Mouse (Mus musculus): ENCODE data around the gene Enthd1. TPM values are rescaled to one million over a fixed set of nuclear protein-coding genes. Genes with fewer than 3 reads are reported as not detected.

The Enthd1 gene
- polyA plus RNA-seq, 1 experiment from 2014 or later, result not detected

GRCm38 (mm10) chr15:80485601-80486000 lies 79.4 kb downstream of the Enthd1 start:
- no peak overlapping the region for H3K4me2 ChIP-seq (ENCODE audit: low read depth, low read length)
- H3K36me3 ChIP-seq (ENCODE audit: control insufficient read depth, insufficient read depth, low read length), result no peaks in the 10 kb centered on the region
- WGBS, result 100% methylated on average over 1 of the region's 1 CpGs
- H3K4me1 ChIP-seq (ENCODE audit: control insufficient read depth, insufficient read depth, low read length), result peaks cover 10% of the 10 kb centered on the region
- H3K9me3 ChIP-seq (ENCODE audit: control insufficient read depth, low read length), result no peaks in the 10 kb centered on the region
- H3K9ac ChIP-seq (replicated peaks; ENCODE audit: low read depth, low read length), result no peak overlapping the region
- H3K27me3 ChIP-seq (ENCODE audit: control insufficient read depth, insufficient read depth, low read length), result no peaks in the 10 kb centered on the region
- no peak overlapping the region for H3K4me3 ChIP-seq (ENCODE audit: low read depth, low read length)
- no peak for ATAC-seq (ENCODE audit: low read depth)
- no peak overlapping the region for H3K27ac ChIP-seq (ENCODE audit: low read depth, low read length)

GRCm38 (mm10) chr15:80483041-80483705 lies 81.8 kb downstream of the Enthd1 start:
- H3K4me3 ChIP-seq (ENCODE audit: low read depth, low read length), result no peak overlapping the region
- no peaks in the 10 kb centered on the region for H3K36me3 ChIP-seq (ENCODE audit: control insufficient read depth, insufficient read depth, low read length)
- no peaks in the 10 kb centered on the region for H3K9me3 ChIP-seq (ENCODE audit: control insufficient read depth, low read length)
- no peak overlapping the region for H3K9ac ChIP-seq (replicated peaks; ENCODE audit: low read depth, low read length)
- ATAC-seq (ENCODE audit: low read depth), result no peak
- no peak overlapping the region for H3K27ac ChIP-seq (ENCODE audit: low read depth, low read length)
- 63% methylated on average over 9 of the region's 9 CpGs for WGBS
- H3K4me2 ChIP-seq (ENCODE audit: low read depth, low read length), result no peak overlapping the region
- H3K4me1 ChIP-seq (ENCODE audit: control insufficient read depth, insufficient read depth, low read length), result peaks cover 10% of the 10 kb centered on the region
- H3K27me3 ChIP-seq (ENCODE audit: control insufficient read depth, insufficient read depth, low read length), result no peaks in the 10 kb centered on the region

- H3K36me3 ChIP-seq (ENCODE audit: control insufficient read depth, insufficient read depth, low read length), result no peaks in the 10 kb centered on the region
- ATAC-seq (ENCODE audit: low read depth), result no peak
Observed at GRCm38 (mm10) chr15:80482348-80482747, 82.6 kb downstream of the Enthd1 start.

GRCm38 (mm10) chr15:80474429-80475002 lies 90.4 kb downstream of the Enthd1 start:
- WGBS, result 78% methylated on average over 6 of the region's 6 CpGs

More at GRCm38 (mm10) chr15:80482348-80482747, 82.6 kb downstream of the Enthd1 start:
- Histone ChIP-seq H3K4me1 (ENCODE audit: control insufficient read depth, insufficient read depth, low read length) (peaks cover 10% of the 10 kb centered on the region), H3K4me2 (ENCODE audit: low read depth, low read length) (no peak overlapping the region), H3K9ac (replicated peaks; ENCODE audit: low read depth, low read length) (no peak overlapping the region), H3K27ac (ENCODE audit: low read depth, low read length) (no peak overlapping the region), H3K4me3 (ENCODE audit: low read depth, low read length) (no peak overlapping the region), H3K9me3 (ENCODE audit: control insufficient read depth, low read length) (no peaks in the 10 kb centered on the region), H3K27me3 (ENCODE audit: control insufficient read depth, insufficient read depth, low read length) (no peaks in the 10 kb centered on the region)
- 79% methylated on average over 8 of the region's 8 CpGs for WGBS

GRCm38 (mm10) chr15:80467876-80468275 lies 97.1 kb downstream of the Enthd1 start:
- H3K4me3 ChIP-seq (ENCODE audit: low read depth, low read length), result no peak overlapping the region
- no peaks in the 10 kb centered on the region for H3K27me3 ChIP-seq (ENCODE audit: control insufficient read depth, insufficient read depth, low read length)
- 84% methylated on average over 4 of the region's 4 CpGs for WGBS
- no peaks in the 10 kb centered on the region for H3K4me1 ChIP-seq (ENCODE audit: control insufficient read depth, insufficient read depth, low read length)
- ATAC-seq (ENCODE audit: low read depth), result no peak
- H3K4me2 ChIP-seq (ENCODE audit: low read depth, low read length), result no peak overlapping the region
- no peak overlapping the region for H3K27ac ChIP-seq (ENCODE audit: low read depth, low read length)
- no peaks in the 10 kb centered on the region for H3K36me3 ChIP-seq (ENCODE audit: control insufficient read depth, insufficient read depth, low read length)
- no peak overlapping the region for H3K9ac ChIP-seq (replicated peaks; ENCODE audit: low read depth, low read length)
- no peaks in the 10 kb centered on the region for H3K9me3 ChIP-seq (ENCODE audit: control insufficient read depth, low read length)

More at GRCm38 (mm10) chr15:80474429-80475002, 90.4 kb downstream of the Enthd1 start:
- no peak for ATAC-seq (ENCODE audit: low read depth)
- H3K4me3 ChIP-seq (ENCODE audit: low read depth, low read length), result no peak overlapping the region
- no peaks in the 10 kb centered on the region for H3K36me3 ChIP-seq (ENCODE audit: control insufficient read depth, insufficient read depth, low read length)
- no peaks in the 10 kb centered on the region for H3K9me3 ChIP-seq (ENCODE audit: control insufficient read depth, low read length)
- no peaks in the 10 kb centered on the region for H3K4me1 ChIP-seq (ENCODE audit: control insufficient read depth, insufficient read depth, low read length)
- H3K27me3 ChIP-seq (ENCODE audit: control insufficient read depth, insufficient read depth, low read length), result no peaks in the 10 kb centered on the region
- H3K27ac ChIP-seq (ENCODE audit: low read depth, low read length), result no peak overlapping the region
- no peak overlapping the region for H3K9ac ChIP-seq (replicated peaks; ENCODE audit: low read depth, low read length)
- H3K4me2 ChIP-seq (ENCODE audit: low read depth, low read length), result no peak overlapping the region

GRCm38 (mm10) chr15:80462106-80462505 lies 102.8 kb downstream of the Enthd1 start:
- Histone ChIP-seq H3K4me1 (ENCODE audit: control insufficient read depth, insufficient read depth, low read length) (no peaks in the 10 kb centered on the region), H3K27ac (ENCODE audit: low read depth, low read length) (no peak overlapping the region), H3K36me3 (ENCODE audit: control insufficient read depth, insufficient read depth, low read length) (no peaks in the 10 kb centered on the region), H3K9ac (replicated peaks; ENCODE audit: low read depth, low read length) (no peak overlapping the region), H3K4me2 (ENCODE audit: low read depth, low read length) (no peak overlapping the region), H3K27me3 (ENCODE audit: control insufficient read depth, insufficient read depth, low read length) (no peaks in the 10 kb centered on the region), H3K9me3 (ENCODE audit: control insufficient read depth, low read length) (no peaks in the 10 kb centered on the region), H3K4me3 (ENCODE audit: low read depth, low read length) (no peak overlapping the region)
- WGBS, result 2% methylated on average over 9 of the region's 9 CpGs
- ATAC-seq (ENCODE audit: low read depth), result peak; percentile 51; the same call in 1 of the 2 replicates

- Histone ChIP-seq H3K27me3 (ENCODE audit: control insufficient read depth, insufficient read depth, low read length) (no peaks in the 10 kb centered on the region), H3K27ac (ENCODE audit: low read depth, low read length) (no peak overlapping the region), H3K9me3 (ENCODE audit: control insufficient read depth, low read length) (no peaks in the 10 kb centered on the region), H3K36me3 (ENCODE audit: control insufficient read depth, insufficient read depth, low read length) (no peaks in the 10 kb centered on the region), H3K4me3 (ENCODE audit: low read depth, low read length) (no peak overlapping the region), H3K4me2 (ENCODE audit: low read depth, low read length) (no peak overlapping the region), H3K4me1 (ENCODE audit: control insufficient read depth, insufficient read depth, low read length) (no peaks in the 10 kb centered on the region), H3K9ac (replicated peaks; ENCODE audit: low read depth, low read length) (no peak overlapping the region)
- no peak for ATAC-seq (ENCODE audit: low read depth)
- WGBS, result 67% methylated on average over 2 of the region's 2 CpGs
Observed at GRCm38 (mm10) chr15:80461446-80461845, 103.5 kb downstream of the Enthd1 start.

- Histone ChIP-seq H3K4me1 (ENCODE audit: control insufficient read depth, insufficient read depth, low read length) (no peaks in the 10 kb centered on the region), H3K36me3 (ENCODE audit: control insufficient read depth, insufficient read depth, low read length) (no peaks in the 10 kb centered on the region), H3K4me2 (ENCODE audit: low read depth, low read length) (no peak overlapping the region), H3K9ac (replicated peaks; ENCODE audit: low read depth, low read length) (no peak overlapping the region), H3K27me3 (ENCODE audit: control insufficient read depth, insufficient read depth, low read length) (no peaks in the 10 kb centered on the region), H3K27ac (ENCODE audit: low read depth, low read length) (no peak overlapping the region), H3K9me3 (ENCODE audit: control insufficient read depth, low read length) (no peaks in the 10 kb centered on the region), H3K4me3 (ENCODE audit: low read depth, low read length) (no peak overlapping the region)
- no peak; the same call in 1 of the 2 replicates for ATAC-seq (ENCODE audit: low read depth)
- WGBS, result 27% methylated on average over 9 of the region's 9 CpGs
Observed at GRCm38 (mm10) chr15:80460011-80460410, 104.9 kb downstream of the Enthd1 start.

- no peaks in the 10 kb centered on the region for H3K27me3 ChIP-seq (ENCODE audit: control insufficient read depth, insufficient read depth, low read length)
- H3K36me3 ChIP-seq (ENCODE audit: control insufficient read depth, insufficient read depth, low read length), result no peaks in the 10 kb centered on the region
- no peak for ATAC-seq (ENCODE audit: low read depth)
- WGBS, result 97% methylated on average over 3 of the region's 3 CpGs
- H3K9ac ChIP-seq (replicated peaks; ENCODE audit: low read depth, low read length), result no peak overlapping the region
- no peak overlapping the region for H3K4me3 ChIP-seq (ENCODE audit: low read depth, low read length)
- no peaks in the 10 kb centered on the region for H3K9me3 ChIP-seq (ENCODE audit: control insufficient read depth, low read length)
- H3K4me1 ChIP-seq (ENCODE audit: control insufficient read depth, insufficient read depth, low read length), result no peaks in the 10 kb centered on the region
- no peak overlapping the region for H3K27ac ChIP-seq (ENCODE audit: low read depth, low read length)
- no peak overlapping the region for H3K4me2 ChIP-seq (ENCODE audit: low read depth, low read length)
Observed at GRCm38 (mm10) chr15:80457984-80458383, 107.0 kb downstream of the Enthd1 start.

Data from neural tube, embryonic 14.5 days (tissue).